Mouse (Mus musculus) lung, postnatal 0 days (tissue): Measurements from ENCODE around the gene Gast.

Experiments used
- CTCF ChIP-seq: IDR thresholded peaks from 2 replicates; pipeline ENCODE4 v1.5.1; 2016; ENCODE audit warnings: antibody characterized with exemption, mild to moderate bottlenecking
- EP300 ChIP-seq: IDR thresholded peaks from 2 replicates; pipeline ENCODE4 v1.6.1; 2016; ENCODE audit warnings: antibody characterized with exemption, mild to moderate bottlenecking, control low read depth

GRCm38 (mm10) chr11:100357408-100357807 lies 23.2 kb downstream of the Gast start:
- TF ChIP-seq CTCF, result peak; percentile 38
- TF ChIP-seq EP300, result no peak
